Mouse (Mus musculus): ENCODE measurements around the gene Fut1.

- no peak for TF ChIP-seq POLR2A (IDR thresholded peaks at IDR 0.05; ENCODE audit: low read depth, low read length)
- no peak for TF ChIP-seq CTCF (IDR thresholded peaks at IDR 0.05; ENCODE audit: extremely low read depth, insufficient read depth, insufficient read length, insufficient replicate concordance)
Observed at GRCm38 (mm10) chr7:45665303-45666138, 48.4 kb downstream of the Fut1 start.

Measured in spleen, adult 2 months (tissue).